Mouse (Mus musculus) lung, postnatal 0 days (tissue): ENCODE measurements around the gene Lhfpl5. TPM values are rescaled to one million over a fixed set of nuclear protein-coding genes. Genes with fewer than 3 reads are reported as not detected.

Experiments used
- ATAC-seq: fragments of 200-750 bp; cut with Nextera tagmentation; 2 replicates; pipeline ENCODE4 v1.8.0; 2017; ENCODE audit warnings: moderate library complexity
- DNase-seq: peaks from one replicate; pipeline ENCODE4 v3.0.0-alpha.2; 2016; ENCODE audit warnings: low spot score
- H3K27ac ChIP-seq: fragments of 300-500 bp; sonication (generic); 2 replicates; pipeline ENCODE4 v1.5.1; 2014; ENCODE audit warnings: antibody characterized with exemption, mild to moderate bottlenecking, low read length, mixed read lengths
- H3K27me3 ChIP-seq: fragments of 300-500 bp; sonication (generic); replicated peaks from 2 replicates; pipeline ENCODE4 v1.6.1; 2014; ENCODE audit warnings: low read length, mixed read lengths; ENCODE audit not compliant: insufficient read depth
- H3K36me3 ChIP-seq: fragments of 300-500 bp; sonication (generic); 2 replicates; pipeline ENCODE4 v1.6.1; 2014; ENCODE audit warnings: low read length, mixed read lengths; ENCODE audit not compliant: insufficient read depth
- H3K4me1 ChIP-seq: fragments of 300-500 bp; sonication (generic); 2 replicates; pipeline ENCODE4 v1.6.1; 2014; ENCODE audit warnings: antibody characterized with exemption, low read depth, low read length, mixed read lengths; ENCODE audit not compliant: insufficient read depth
- H3K4me2 ChIP-seq: fragments of 300-500 bp; sonication (generic); replicated peaks from 2 replicates; pipeline ENCODE4 v1.6.1; 2014; ENCODE audit warnings: low read depth, mild to moderate bottlenecking, low read length, moderate library complexity, mixed read lengths
- H3K4me3 ChIP-seq: fragments of 300-500 bp; sonication (generic); 2 replicates; pipeline ENCODE4 v1.5.1; 2014; ENCODE audit warnings: low read depth, low read length
- H3K9ac ChIP-seq: fragments of 300-500 bp; sonication (generic); replicated peaks from 2 replicates; pipeline ENCODE4 v1.6.1; 2014; ENCODE audit warnings: low read depth, mild to moderate bottlenecking
- H3K9me3 ChIP-seq: fragments of 300-500 bp; sonication (generic); 2 replicates; pipeline ENCODE4 v1.6.1; 2016; ENCODE audit warnings: low read length, mixed read lengths
- CTCF ChIP-seq: IDR thresholded peaks from 2 replicates; pipeline ENCODE4 v1.5.1; 2016; ENCODE audit warnings: antibody characterized with exemption, mild to moderate bottlenecking
- EP300 ChIP-seq: IDR thresholded peaks from 2 replicates; pipeline ENCODE4 v1.6.1; 2016; ENCODE audit warnings: antibody characterized with exemption, mild to moderate bottlenecking, control low read depth
- WGBS: fragments of 180-500 bp; shearing (Covaris S2); extraction: QIAGEN DNeasy Blood & Tissue Kit; methylation state at CpG from one replicate; pipeline ENCODE4 v1.1.7; 2014; 5-methylcytosine and 5-hydroxymethylcytosine counted together
- polyA plus RNA-seq: library from polyadenylated mRNA; unstranded; fragments of >200 nt; fragmentation: Nextera tagmentation; extraction: Ambion mirVana; gene quantifications from 2 replicates; pipeline ENCODE4 v1.2.1, GENCODE M21; 2015

Gene Lhfpl5
- polyA plus RNA-seq, 1 experiment from 2014 or later, result 0.07 TPM

- H3K9ac ChIP-seq, result no peak overlapping the region
- H3K36me3 ChIP-seq, result peaks cover 37% of the 10 kb centered on the region
- no peaks in the 10 kb centered on the region for H3K4me1 ChIP-seq
- DNase-seq (no peak), ATAC-seq (no peak)
- H3K9me3 ChIP-seq, result no peaks in the 10 kb centered on the region
- no peak overlapping the region for H3K4me3 ChIP-seq
- TF ChIP-seq CTCF (no peak), EP300 (no peak)
- H3K27ac ChIP-seq, result no peak overlapping the region
- no peaks in the 10 kb centered on the region for H3K27me3 ChIP-seq
- 91% methylated on average over 9 of the region's 9 CpGs for WGBS
- H3K4me2 ChIP-seq, result no peak overlapping the region
Measured at GRCm38 (mm10) chr17:28601557-28602250, 26.3 kb downstream of the Lhfpl5 start.

GRCm38 (mm10) chr17:28609543-28609942 lies 34.1 kb downstream of the Lhfpl5 start:
- ATAC-seq (no peak), DNase-seq (no peak)
- Histone ChIP-seq H3K27ac (no peak overlapping the region), H3K27me3 (no peaks in the 10 kb centered on the region), H3K36me3 (peaks cover 6% of the 10 kb centered on the region; the same call in 1 of the 2 replicates), H3K9ac (no peak overlapping the region), H3K9me3 (no peaks in the 10 kb centered on the region), H3K4me2 (no peak overlapping the region), H3K4me3 (no peak overlapping the region), H3K4me1 (no peaks in the 10 kb centered on the region)
- WGBS, result 70% methylated on average over 3 of the region's 3 CpGs
- no peak for TF ChIP-seq CTCF
- no peak for TF ChIP-seq EP300

- Histone ChIP-seq H3K27ac (no peak overlapping the region), H3K4me3 (no peak overlapping the region), H3K9ac (no peak overlapping the region), H3K27me3 (no peaks in the 10 kb centered on the region), H3K36me3 (no peaks in the 10 kb centered on the region), H3K4me1 (no peaks in the 10 kb centered on the region), H3K4me2 (no peak overlapping the region), H3K9me3 (no peaks in the 10 kb centered on the region)
- no peak for DNase-seq
- ATAC-seq, result no peak
- TF ChIP-seq EP300 (no peak), CTCF (no peak)
- WGBS, result 68% methylated on average over 2 of the region's 2 CpGs
Measured at GRCm38 (mm10) chr17:28612603-28613002, 37.2 kb downstream of the Lhfpl5 start.

GRCm38 (mm10) chr17:28613096-28613495 lies 37.7 kb downstream of the Lhfpl5 start:
- no peaks in the 10 kb centered on the region for H3K36me3 ChIP-seq
- no peak overlapping the region for H3K9ac ChIP-seq
- no peaks in the 10 kb centered on the region for H3K27me3 ChIP-seq
- DNase-seq (no peak), ATAC-seq (no peak)
- TF ChIP-seq CTCF (no peak), EP300 (no peak)
- no peak overlapping the region for H3K4me2 ChIP-seq
- H3K9me3 ChIP-seq, result no peaks in the 10 kb centered on the region
- H3K4me3 ChIP-seq, result no peak overlapping the region
- no peaks in the 10 kb centered on the region for H3K4me1 ChIP-seq
- no peak overlapping the region for H3K27ac ChIP-seq
- WGBS, result 82% methylated on average over 6 of the region's 6 CpGs

- Histone ChIP-seq H3K27me3 (no peaks in the 10 kb centered on the region), H3K4me1 (no peaks in the 10 kb centered on the region), H3K27ac (no peak overlapping the region), H3K9me3 (no peaks in the 10 kb centered on the region), H3K9ac (no peak overlapping the region), H3K36me3 (no peaks in the 10 kb centered on the region), H3K4me3 (no peak overlapping the region), H3K4me2 (no peak overlapping the region)
- ATAC-seq (no peak), DNase-seq (no peak)
- WGBS, result 96% methylated on average over 4 of the region's 4 CpGs
- TF ChIP-seq EP300 (no peak), CTCF (no peak)
Measured at GRCm38 (mm10) chr17:28615332-28615731, 39.9 kb downstream of the Lhfpl5 start.

- Histone ChIP-seq H3K9me3 (no peaks in the 10 kb centered on the region), H3K27me3 (no peaks in the 10 kb centered on the region), H3K36me3 (no peaks in the 10 kb centered on the region), H3K9ac (no peak overlapping the region), H3K27ac (no peak overlapping the region), H3K4me3 (no peak overlapping the region), H3K4me1 (peaks cover 10% of the 10 kb centered on the region; the same call in 1 of the 2 replicates), H3K4me2 (no peak overlapping the region)
- ATAC-seq (no peak), DNase-seq (no peak)
- 70% methylated on average over 10 of the region's 10 CpGs for whole genome bisulfite sequencing
- TF ChIP-seq CTCF, result no peak
- TF ChIP-seq EP300, result no peak
Measured at GRCm38 (mm10) chr17:28617636-28618035, 42.2 kb downstream of the Lhfpl5 start.

GRCm38 (mm10) chr17:28618124-28618523 lies 42.7 kb downstream of the Lhfpl5 start:
- no peak overlapping the region for H3K9ac ChIP-seq
- H3K4me3 ChIP-seq, result no peak overlapping the region
- no peak for ATAC-seq
- H3K4me2 ChIP-seq, result no peak overlapping the region
- H3K4me1 ChIP-seq, result peaks cover 11% of the 10 kb centered on the region; the same call in 1 of the 2 replicates
- H3K27ac ChIP-seq, result no peak overlapping the region
- H3K36me3 ChIP-seq, result no peaks in the 10 kb centered on the region
- no peaks in the 10 kb centered on the region for H3K27me3 ChIP-seq
- TF ChIP-seq CTCF (no peak), EP300 (no peak)
- DNase-seq, result no peak
- 64% methylated on average over 7 of the region's 7 CpGs for WGBS
- H3K9me3 ChIP-seq, result no peaks in the 10 kb centered on the region
